Mouse (Mus musculus) lung, postnatal 10 days (tissue): ENCODE measurements around the gene Sdc4.

Source experiments
- DNase-seq: peaks from one replicate; pipeline ENCODE4 v3.0.0; 2021

The Sdc4 gene

DNA sequence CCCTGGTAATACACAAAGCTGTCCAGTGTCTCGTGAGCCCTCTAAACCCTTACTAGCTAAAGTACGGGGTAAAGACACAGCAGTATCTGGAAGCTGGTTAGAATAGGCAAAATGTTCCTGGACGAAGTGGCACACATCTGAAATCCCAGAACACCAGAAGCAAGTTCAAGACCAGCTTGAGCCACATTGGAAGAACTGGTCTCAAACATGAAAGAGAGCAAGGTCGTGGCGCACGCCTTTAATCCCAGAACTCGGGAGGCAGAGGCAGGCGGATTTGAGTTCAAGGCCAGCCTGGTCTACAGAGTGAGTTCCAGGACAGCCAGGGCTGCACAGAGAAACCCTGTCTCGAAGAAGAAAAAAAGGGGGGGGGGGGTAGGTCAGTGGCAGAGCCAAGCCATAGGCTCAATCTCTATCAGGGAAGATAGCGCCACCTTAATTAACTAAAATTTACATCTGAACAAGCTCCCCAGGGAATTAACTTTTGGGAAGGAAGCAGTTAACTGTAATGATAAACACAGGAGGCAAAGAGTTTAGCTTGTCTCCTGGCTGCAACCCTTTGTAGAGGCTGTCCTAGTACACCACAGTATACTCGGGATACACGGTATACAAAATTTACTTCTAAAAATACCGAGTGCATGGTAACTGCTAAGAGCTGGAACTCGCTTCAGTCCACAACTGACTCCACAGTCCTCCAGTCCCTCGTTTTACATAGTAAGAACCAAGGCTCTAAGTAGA, 13.6 kb downstream of the Sdc4 start:
- DNase-seq, result no peak

DNA sequence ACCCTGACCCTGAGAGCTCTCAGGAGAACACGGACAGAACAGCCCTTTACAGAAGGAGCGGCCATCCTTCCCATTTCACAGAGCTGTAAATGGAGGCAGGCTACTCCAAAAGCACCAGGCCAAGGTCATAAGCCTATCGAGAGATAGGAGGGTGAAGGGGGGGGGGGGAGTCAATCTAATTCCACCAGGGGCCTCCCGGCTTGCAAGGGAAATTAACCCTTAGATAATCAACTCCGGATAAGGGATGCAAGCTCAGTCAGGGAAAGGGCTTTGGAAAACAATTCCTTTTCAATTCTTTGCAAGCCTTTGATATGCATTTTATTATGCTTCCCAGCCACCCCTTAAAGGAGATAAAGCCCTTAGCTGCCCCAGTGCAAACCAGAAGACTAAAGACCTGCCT, 15.2 kb downstream of the Sdc4 start:
- DNase-seq, result no peak

- no peak for DNase-seq
Observed at GRCm38 (mm10) chr2:164426952-164427351, 16.7 kb downstream of the Sdc4 start.

DNA sequence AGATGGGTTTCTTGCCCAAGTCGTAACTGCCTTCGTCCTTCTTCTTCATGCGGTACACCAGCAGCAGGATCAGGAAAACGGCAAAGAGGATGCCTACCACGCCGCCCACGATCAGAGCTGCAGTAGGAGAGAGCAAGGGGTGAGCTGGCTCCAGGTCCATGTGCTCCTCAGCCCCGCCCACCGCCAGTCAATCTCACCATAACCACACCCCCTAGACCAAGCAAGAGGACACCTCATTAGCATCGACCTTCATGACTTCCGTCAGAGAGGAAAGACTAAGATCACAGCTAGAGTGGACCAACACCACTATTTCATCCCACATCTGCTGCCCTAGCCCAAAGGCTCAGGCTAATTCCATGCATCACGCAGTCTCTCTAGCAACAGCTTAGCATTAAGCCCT, 17.6 kb downstream of the Sdc4 start:
- no peak for DNase-seq

GRCm38 (mm10) chr2:164425401-164425800, 18.3 kb downstream of the Sdc4 start:
- no peak for DNase-seq

DNA sequence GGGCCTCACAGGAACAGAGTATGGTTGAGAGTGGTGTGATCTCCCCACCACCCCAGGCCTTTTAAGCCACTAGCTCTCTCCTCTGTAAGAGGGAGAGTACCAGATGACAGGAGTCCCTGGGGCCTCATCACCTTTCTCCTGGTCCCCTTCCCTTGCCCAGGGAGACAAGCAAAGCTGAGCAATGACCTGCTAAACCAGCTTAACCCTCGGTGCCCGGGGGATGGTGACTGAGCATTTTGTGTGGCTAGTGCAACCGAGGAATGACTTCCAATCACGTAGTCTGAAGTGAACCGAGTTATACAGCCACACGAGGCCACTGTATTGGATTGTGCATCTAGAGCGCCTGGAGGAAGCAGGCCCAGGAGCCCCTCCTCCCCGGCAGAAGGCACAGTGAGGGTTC, 19.3 kb downstream of the Sdc4 start:
- DNase-seq, result no peak

DNA sequence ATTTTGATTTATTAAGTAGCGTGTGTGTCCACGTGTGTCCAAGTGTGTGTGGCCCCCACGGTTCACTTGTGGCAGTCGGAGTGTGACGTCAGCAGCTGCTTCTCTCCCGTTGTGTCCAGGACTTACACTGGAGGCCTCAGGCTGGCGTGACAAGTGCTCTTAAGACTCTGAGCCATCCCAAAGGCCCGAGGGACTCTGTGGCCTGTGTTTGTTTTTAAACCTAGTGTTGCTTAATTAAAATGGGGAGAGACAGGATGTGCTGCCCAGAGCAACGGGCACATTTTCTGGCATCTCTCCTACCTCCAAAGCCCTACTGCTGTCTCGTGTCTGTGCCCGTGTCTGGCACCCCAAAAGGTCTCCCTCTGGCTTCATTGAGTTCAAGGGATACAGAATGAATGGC, 20.2 kb downstream of the Sdc4 start:
- DNase-seq, result no peak

- no peak for DNase-seq
Observed at GRCm38 (mm10) chr2:164422675-164423393, 20.9 kb downstream of the Sdc4 start.

DNA sequence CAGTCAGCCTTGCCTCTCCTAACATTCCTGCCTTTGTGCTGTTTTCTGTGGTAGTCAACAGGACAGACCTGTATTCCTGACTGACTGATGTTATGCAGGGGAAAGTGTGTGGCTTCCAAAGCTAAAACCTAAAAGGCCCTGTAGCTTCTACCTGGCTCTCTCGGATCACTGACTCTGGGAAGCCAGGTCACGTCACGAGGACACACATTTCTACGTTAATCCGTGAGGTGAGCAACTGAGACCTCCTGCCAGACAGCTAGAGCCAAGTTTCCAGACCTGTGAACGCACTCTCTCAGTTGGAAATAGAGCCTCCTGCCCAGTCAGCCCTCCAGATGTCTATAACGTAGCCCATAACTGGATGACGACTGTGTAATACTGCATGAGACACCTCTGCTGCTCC, 21.7 kb downstream of the Sdc4 start:
- no peak for DNase-seq

GRCm38 (mm10) chr2:164421306-164421705, 22.4 kb downstream of the Sdc4 start:
- DNase-seq, result no peak

DNA sequence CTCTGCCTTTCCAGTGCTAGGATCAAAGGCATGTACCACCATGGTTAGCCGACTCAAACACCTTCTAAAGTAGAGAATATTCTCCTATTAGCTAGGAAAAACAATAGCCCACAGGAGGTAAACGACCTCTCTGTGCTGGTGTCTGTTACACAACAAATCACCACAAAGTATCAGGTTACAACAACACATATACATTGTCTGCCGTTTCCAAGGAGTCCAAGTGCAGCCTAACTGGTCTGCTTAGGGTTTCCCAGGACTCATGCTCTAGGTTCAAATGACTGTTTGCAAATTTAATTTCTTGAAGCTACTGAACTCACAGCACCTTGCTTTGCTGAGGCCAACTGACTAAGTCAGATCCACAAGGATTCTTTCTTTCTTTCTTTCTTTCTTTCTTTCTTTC, 24.2 kb downstream of the Sdc4 start:
- no peak for DNase-seq

DNA sequence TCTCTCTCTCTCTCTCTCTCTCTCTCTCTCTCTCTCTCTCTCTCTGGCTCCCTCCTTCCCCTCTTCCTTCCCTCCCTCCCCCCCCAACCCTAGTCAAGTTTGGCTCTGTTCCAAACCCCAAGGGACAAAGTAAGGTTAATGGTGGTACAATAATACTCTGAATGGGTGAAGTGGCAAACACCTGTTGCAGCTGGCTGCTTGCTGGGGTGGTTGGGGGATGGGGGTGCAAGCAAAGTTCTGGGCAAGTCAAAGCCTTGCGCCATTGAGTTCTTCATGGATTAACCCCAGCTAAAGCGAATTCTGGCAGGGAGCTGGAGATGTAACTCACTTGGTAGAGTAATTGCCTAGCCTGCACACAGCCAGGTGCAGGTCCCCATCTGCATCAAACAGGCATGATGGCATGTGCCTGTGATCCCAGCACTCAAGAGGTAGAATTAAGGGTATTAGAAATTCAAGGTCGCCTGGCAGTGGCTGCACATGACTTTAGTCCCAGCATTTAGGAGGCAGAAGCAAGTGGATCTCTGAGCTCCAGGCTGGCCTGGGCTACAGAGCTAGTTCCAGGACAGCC, 25.3 kb downstream of the Sdc4 start:
- no peak for DNase-seq

GRCm38 (mm10) chr2:164417198-164417597, 26.5 kb downstream of the Sdc4 start:
- DNase-seq, result peak; percentile 62

DNA sequence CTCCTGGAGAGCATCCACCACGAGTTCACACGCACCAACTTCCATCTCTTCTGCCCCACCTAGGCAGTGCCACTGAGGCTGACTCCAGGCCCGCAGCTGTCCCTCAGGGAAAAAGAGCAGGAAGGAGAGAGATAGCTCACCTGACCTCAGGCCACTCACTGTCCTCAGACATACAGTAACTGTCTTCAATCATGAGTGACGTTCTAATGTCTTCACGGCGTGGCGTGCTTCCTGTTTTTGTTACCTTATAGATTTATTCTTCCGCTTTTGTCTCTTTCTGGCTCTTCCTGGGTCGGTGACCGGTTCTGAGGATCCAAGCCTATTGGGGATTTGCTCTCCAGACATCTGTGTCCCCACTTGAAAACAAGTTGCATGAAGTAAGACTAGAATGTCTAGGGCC, 29.1 kb downstream of the Sdc4 start:
- no peak for DNase-seq

GRCm38 (mm10) chr2:164414167-164414566, 29.5 kb downstream of the Sdc4 start:
- no peak for DNase-seq

- DNase-seq, result peak; percentile 81
Observed at GRCm38 (mm10) chr2:164407708-164408107, 36.0 kb downstream of the Sdc4 start.

- peak; percentile 47 for DNase-seq
Observed at GRCm38 (mm10) chr2:164405519-164405918, 38.2 kb downstream of the Sdc4 start.

- no peak for DNase-seq
Observed at GRCm38 (mm10) chr2:164405060-164405459, 38.6 kb downstream of the Sdc4 start, which contains the start of gene Matn4. Gene Matn4 (minus strand): TSS chr2:164405160.

- peak; percentile 86 for DNase-seq
Observed at GRCm38 (mm10) chr2:164404082-164404990, 39.4 kb downstream of the Sdc4 start.

DNA sequence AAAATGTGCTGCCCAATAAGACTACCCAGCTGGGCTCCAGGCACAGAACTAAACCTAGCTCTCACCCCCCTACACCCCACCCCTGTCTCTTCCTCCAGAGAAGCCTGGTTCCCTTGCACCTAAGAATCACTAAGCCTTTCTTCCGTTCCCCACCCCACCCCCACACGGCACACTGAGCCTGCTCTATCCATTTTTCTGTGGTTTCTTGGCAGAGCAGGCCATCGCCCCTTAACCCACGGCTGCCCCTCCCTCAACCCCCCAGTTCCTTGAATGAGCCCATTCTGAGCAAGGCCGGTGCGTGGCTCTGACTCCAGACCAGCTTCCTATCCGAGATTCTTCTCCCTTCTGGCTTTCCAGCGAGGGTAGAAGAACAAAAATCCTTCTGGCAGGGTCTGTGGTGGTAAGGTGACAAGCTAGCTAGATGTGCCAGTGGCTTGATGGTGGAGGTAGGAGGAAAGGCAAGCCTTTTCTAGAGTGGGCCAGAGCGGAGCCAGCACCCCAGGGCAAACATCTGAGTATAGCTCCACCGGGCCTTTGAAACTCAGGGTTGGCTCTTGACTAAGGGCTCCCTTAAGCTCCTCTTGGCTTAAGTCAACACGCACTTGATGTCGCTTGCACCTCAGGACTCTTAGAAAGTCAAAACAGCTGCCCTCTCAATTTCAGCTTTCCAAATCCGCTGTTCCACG, 40.1 kb downstream of the Sdc4 start:
- peak; percentile 64 for DNase-seq

DNA sequence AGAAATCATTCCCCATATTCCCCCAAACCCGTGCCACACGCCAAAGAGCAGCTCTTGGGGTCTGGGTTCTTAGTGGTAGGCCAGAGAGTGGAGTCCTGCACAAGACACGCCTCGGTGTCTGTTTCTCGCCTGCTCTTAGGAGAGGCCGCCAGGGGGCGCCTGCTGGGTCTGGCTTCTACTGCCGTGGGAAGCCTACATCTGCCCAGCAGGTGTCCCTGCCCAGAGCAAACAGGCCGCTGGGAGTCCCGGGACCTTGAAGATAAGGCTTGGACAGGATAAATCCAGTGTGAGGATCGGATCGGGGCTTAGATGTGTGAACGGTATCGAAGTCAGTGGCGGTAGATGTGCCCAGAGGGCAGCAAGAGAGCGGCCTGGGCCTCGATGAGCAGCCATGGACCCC, 40.8 kb downstream of the Sdc4 start, which contains the start of gene Rbpjl:
Rbpjl (plus strand) TSS at position 236 of the 400 bp plus-strand sequence.
- DNase-seq, result peak; percentile 87

DNA sequence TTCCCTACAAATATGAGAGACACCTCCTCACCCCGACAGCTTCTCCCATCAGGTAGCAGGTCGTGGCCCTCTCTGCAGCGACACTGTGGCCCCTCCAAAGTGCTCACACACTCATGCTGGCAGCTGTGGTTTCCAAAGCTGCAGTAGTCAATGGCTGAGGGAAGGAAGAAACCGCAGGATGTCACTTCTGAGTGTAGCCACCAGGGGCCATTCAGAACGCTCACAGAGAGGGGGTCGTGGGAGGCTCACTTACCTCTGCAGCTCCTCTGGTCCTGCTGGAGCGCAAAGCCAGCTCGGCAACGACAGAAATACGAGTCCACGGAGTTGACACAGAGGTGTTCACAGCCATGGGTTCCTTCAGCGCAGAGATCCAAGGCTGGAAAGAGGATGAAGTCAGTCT, 46.8 kb downstream of the Sdc4 start:
- no peak for DNase-seq
